Mouse (Mus musculus) ES-Bruce4 (cell line): ENCODE results near the gene Srrm3. TPM values are rescaled to one million over a fixed set of nuclear protein-coding genes. Genes with fewer than 3 reads are reported as not detected.

Source experiments
- H3K27ac ChIP-seq: 2 replicates; pipeline ENCODE4 v1.5.1; 2012; ENCODE audit warnings: low read length, inconsistent platforms; ENCODE audit not compliant: insufficient read depth
- H3K27me3 ChIP-seq: 2 replicates; pipeline ENCODE4 v1.6.1; 2012; ENCODE audit warnings: mild to moderate bottlenecking, low read length, inconsistent platforms; ENCODE audit not compliant: control insufficient read depth, poor library complexity, insufficient read depth, severe bottlenecking
- H3K36me3 ChIP-seq: 2 replicates; pipeline ENCODE4 v1.6.1; 2012; ENCODE audit warnings: inconsistent platforms, mild to moderate bottlenecking, low read length, moderate library complexity; ENCODE audit not compliant: control insufficient read depth, poor library complexity, insufficient read depth, severe bottlenecking
- H3K4me1 ChIP-seq: one replicate; pipeline ENCODE4 v1.8.1; 2011; ENCODE audit warnings: low read length; ENCODE audit not compliant: control insufficient read depth, insufficient read depth
- H3K4me3 ChIP-seq: 2 replicates; pipeline ENCODE4 v1.5.1; 2011; ENCODE audit warnings: low read depth, mild to moderate bottlenecking, low read length
- H3K9ac ChIP-seq: 2 replicates; pipeline ENCODE4 v1.6.1; 2012; ENCODE audit warnings: low read depth, mild to moderate bottlenecking, inconsistent platforms; ENCODE audit not compliant: poor library complexity, severe bottlenecking
- H3K9me3 ChIP-seq: replicated peaks from 2 replicates; pipeline ENCODE4 v1.6.1; 2012; ENCODE audit warnings: mild to moderate bottlenecking, low read length, inconsistent platforms; ENCODE audit not compliant: control insufficient read depth, poor library complexity, insufficient read depth, severe bottlenecking
- CTCF ChIP-seq: IDR thresholded peaks from one replicate; pipeline ENCODE4 v1.8.1; 2011; ENCODE audit warnings: low read depth, low read length
- EP300 ChIP-seq: IDR thresholded peaks from 2 replicates; pipeline ENCODE4 v1.6.1; 2011; ENCODE audit warnings: low read depth, low read length; ENCODE audit not compliant: insufficient read depth
- POLR2A ChIP-seq: IDR thresholded peaks from one replicate; pipeline ENCODE4 v1.8.1; 2011; ENCODE audit warnings: low read length; ENCODE audit not compliant: insufficient read depth
- polyA plus RNA-seq: library from polyadenylated mRNA; stranded (reverse); fragments of >200 nt; gene quantifications from 2 replicates; pipeline ENCODE4 v1.2.4, GENCODE M21; 2011; ENCODE audit warnings: low read depth; ENCODE audit not compliant: missing spikeins, insufficient read depth, insufficient read length

Srrm3 gene
- polyA plus RNA-seq, 1 experiment = 0.55 TPM

DNA sequence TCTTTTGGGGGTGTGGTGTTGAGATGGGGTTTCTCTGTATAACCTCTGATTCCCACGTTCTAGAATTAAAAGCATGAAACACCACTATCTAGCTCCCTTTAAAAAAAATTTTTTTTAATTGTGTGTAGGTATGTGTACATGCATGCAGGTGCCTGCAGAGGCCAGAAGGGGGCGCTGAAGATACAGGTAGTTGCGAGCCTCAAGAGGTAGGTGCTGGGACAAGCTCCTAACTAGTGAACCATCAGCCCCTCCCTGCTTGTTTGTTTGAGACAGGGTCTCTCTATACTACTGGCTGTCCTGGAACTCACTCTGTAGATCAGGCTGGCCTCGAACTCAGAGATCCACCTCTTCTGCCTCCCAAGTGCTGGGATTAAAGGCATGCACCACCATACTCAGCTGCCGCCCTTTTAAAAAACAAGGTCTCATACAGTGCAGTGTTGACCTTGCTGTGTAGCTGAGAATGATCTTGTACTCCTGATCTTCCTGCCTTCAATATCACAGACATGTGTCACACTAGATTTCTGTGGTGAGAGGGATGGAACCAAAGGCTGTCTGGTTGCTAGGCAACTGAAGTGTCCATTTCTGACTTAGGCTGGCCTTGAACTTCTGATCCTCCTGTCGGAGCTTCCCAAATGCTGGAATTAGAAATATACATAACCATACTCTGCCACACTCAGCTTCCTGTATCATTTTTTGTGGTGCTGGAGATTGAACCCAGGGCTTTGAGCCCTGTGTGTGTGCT lies 94.8 kb downstream of the Srrm3 start:
- no peak overlapping the region for H3K27ac ChIP-seq
- TF ChIP-seq POLR2A (no peak), EP300 (0 out of 2 replicates have a peak, but pooled peaks have one; percentile 9), CTCF (peak; percentile 84)
- no peaks in the 10 kb centered on the region for H3K4me1 ChIP-seq
- H3K27me3 ChIP-seq = no peaks in the 10 kb centered on the region
- H3K36me3 ChIP-seq = peaks cover 1% of the 10 kb centered on the region; the same call in 1 of the 2 replicates
- H3K9me3 ChIP-seq = no peaks in the 10 kb centered on the region
- no peak overlapping the region for H3K9ac ChIP-seq
- no peak overlapping the region for H3K4me3 ChIP-seq

DNA sequence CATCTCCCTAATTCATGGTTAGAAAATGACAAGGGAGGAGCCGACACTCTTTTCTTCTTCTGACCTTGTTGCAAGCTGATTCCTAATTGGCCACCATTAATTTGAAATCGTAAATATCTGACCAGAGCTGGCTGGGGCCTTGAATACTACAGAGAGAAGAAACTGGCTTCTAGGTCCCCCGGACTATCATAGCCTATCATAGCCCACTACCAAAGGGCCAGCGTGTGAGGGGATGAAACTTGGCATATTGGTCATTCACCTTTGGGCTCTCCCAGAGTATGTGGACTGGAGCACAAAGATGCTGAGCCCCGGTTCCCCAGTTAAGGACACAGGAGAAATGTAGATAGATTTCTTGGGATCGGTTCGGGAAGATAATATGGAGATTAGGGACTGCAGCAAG lies 96.4 kb downstream of the Srrm3 start:
- no peak overlapping the region for H3K9ac ChIP-seq
- no peak for TF ChIP-seq POLR2A
- TF ChIP-seq EP300 = no peak
- peaks cover 15% of the 10 kb centered on the region for H3K36me3 ChIP-seq
- H3K27me3 ChIP-seq = no peaks in the 10 kb centered on the region
- peak overlapping the region; percentile 79 for H3K4me3 ChIP-seq
- no peaks in the 10 kb centered on the region for H3K9me3 ChIP-seq
- peaks cover 2% of the 10 kb centered on the region for H3K4me1 ChIP-seq
- H3K27ac ChIP-seq = peak overlapping the region; percentile 57

DNA sequence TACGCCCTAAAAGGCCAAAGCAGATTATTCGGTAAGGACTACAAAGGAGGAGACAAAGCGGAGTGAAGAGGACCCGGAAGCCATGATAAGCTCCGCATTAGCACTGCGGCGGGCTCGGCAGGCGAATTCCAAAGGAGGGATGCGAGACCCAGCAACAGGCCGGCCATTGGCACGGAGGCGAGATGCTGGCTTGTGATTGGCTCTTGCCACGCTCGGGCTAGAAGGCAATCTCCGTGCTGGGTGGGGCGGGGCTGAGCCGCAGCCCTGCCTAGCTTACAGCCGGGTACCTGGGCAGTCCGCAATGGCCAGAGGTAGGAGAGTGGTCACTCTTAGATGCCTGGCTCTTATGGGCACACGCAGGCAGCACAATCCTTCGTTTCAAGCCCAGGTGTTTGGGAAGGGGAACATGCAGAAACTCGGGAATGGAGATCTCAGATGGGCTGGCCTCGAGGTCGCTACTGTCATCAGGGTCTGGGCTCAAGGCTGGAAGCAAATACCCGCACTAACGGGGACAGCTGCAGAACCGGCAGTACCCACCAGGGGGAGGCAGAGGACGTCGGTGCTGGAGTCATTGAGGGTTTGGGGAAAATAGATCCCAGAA lies 97.0 kb downstream of the Srrm3 start:
- Histone ChIP-seq H3K36me3 (peaks cover 20% of the 10 kb centered on the region), H3K4me1 (peaks cover 2% of the 10 kb centered on the region), H3K27ac (peak overlapping the region; percentile 67), H3K4me3 (peak overlapping the region; percentile 79), H3K9me3 (no peaks in the 10 kb centered on the region), H3K27me3 (no peaks in the 10 kb centered on the region), H3K9ac (no peak overlapping the region)
- TF ChIP-seq POLR2A (no peak), CTCF (peak; percentile 96), EP300 (peak; percentile 49; the same call in 1 of the 2 replicates)

DNA sequence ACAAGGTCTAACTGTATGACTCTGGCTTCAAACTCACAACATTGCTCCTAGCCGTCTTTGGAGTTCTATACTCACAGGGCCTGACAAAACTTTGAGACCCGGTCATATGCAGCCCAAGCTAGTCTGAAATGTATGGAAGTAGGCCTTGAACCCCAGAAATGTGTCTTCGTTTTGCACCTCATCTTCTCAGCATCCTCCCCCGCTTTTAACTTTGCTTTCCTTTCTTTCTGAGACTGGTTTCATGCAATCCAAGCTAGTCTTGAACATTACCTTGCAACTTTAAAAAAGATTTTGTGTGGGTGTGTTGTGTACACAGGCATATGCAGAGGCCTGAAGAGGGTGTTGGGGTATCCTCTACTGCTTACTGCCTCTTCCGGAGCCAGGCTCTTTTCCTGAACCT lies 97.6 kb downstream of the Srrm3 start:
- H3K9ac ChIP-seq = no peak overlapping the region
- no peak overlapping the region for H3K4me3 ChIP-seq
- H3K9me3 ChIP-seq = no peaks in the 10 kb centered on the region
- no peak for TF ChIP-seq EP300
- no peak for TF ChIP-seq CTCF
- TF ChIP-seq POLR2A = no peak
- no peaks in the 10 kb centered on the region for H3K27me3 ChIP-seq
- peaks cover 25% of the 10 kb centered on the region for H3K36me3 ChIP-seq
- peaks cover 2% of the 10 kb centered on the region for H3K4me1 ChIP-seq
- H3K27ac ChIP-seq = peak overlapping the region; percentile 74

DNA sequence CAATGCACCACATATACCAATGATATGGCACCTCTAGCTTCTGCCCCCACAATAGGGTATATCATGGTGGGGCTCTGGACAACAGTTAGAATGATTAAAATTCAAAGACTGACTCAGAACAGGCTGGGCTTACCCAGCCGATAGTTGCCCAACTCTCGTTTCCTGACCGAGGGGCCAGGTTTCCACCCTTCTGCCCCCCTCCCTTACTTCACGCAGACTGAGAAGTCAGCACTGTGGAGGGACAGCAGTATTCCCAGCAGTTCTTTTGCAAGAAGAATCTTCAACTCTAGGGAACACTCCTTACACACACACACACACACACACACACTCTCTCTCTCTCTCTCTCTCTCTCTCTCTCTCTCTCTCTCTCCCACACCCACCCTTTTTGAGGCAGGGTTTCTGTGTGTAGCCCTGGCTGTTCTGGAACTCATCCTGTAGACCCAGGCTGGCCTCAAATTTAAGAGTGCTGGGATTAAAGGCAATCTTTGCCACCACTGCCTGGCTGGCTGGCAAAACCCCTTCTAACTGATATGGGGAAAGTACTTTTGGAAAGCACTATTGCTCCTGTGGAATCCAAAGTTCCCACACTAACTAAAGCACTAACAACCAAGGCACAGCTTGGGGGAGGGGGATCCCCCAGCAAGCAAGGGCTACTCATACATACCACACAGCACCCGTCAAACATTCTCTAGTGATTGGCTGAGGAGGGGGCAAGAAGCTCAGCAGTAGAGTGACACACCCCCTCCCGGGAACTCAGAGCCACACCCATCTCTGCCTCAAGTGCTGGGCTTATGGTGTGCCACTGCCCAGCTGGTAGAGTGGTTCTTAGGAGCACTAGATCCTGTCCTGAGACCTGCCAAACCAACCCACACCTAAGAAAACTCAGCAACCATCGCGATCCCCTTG lies 98.9 kb downstream of the Srrm3 start:
- Histone ChIP-seq H3K36me3 (peaks cover 38% of the 10 kb centered on the region), H3K27me3 (no peaks in the 10 kb centered on the region), H3K9ac (no peak overlapping the region), H3K9me3 (no peaks in the 10 kb centered on the region), H3K27ac (no peak overlapping the region), H3K4me3 (no peak overlapping the region), H3K4me1 (peaks cover 2% of the 10 kb centered on the region)
- TF ChIP-seq EP300 (no peak), POLR2A (no peak), CTCF (no peak)
